Mouse (Mus musculus) ES-E14 (cell line): ENCODE data around the gene Mydgf. TPM values are rescaled to one million over a fixed set of nuclear protein-coding genes. Genes with fewer than 3 reads are reported as not detected.

Source experiments
- DNase-seq: peaks from one replicate; pipeline ENCODE4 v3.0.0-alpha.2; 2013; ENCODE audit warnings: low read depth, low spot score
- H3K27ac ChIP-seq: 2 replicates; pipeline ENCODE4 v1.5.1; 2012; ENCODE audit warnings: low read depth, mild to moderate bottlenecking, low read length, moderate library complexity, mixed read lengths; ENCODE audit not compliant: poor library complexity, insufficient read depth, severe bottlenecking
- H3K36me3 ChIP-seq: 2 replicates; pipeline ENCODE4 v1.6.1; 2012; ENCODE audit warnings: mild to moderate bottlenecking, low read length, moderate library complexity, mixed read lengths; ENCODE audit not compliant: control insufficient read depth, poor library complexity, insufficient read depth, severe bottlenecking
- H3K4me1 ChIP-seq, 2 experiments: fragments of 150-350 bp in 1 of 2; sonication (generic) in 1 of 2; 2 replicates each; pipeline ENCODE4 v1.6.1; 2012; ENCODE audit warnings: low read length in 2 of 2, mild to moderate bottlenecking in 1 of 2, mixed read lengths in 1 of 2; ENCODE audit not compliant: control insufficient read depth in 2 of 2, insufficient read depth in 2 of 2, poor library complexity in 1 of 2
- H3K4me3 ChIP-seq, 2 experiments: fragments of 150-350 bp in 1 of 2; sonication (generic) in 1 of 2; 2 replicates each; pipeline ENCODE4 v1.5.1; 2012; ENCODE audit warnings: low read length in 2 of 2, low read depth in 1 of 2, mild to moderate bottlenecking in 1 of 2, mixed read lengths in 1 of 2; ENCODE audit not compliant: insufficient read depth in 1 of 2, poor library complexity in 1 of 2, severe bottlenecking in 1 of 2
- H3K9ac ChIP-seq: 2 replicates; pipeline ENCODE4 v1.6.1; 2012; ENCODE audit warnings: low read depth, mild to moderate bottlenecking, low read length, mixed read lengths; ENCODE audit not compliant: poor library complexity, insufficient read depth, severe bottlenecking
- H3K9me3 ChIP-seq: fragments of 150-350 bp; sonication (generic); 2 replicates; pipeline ENCODE4 v1.6.1; 2012; ENCODE audit warnings: low read depth, mild to moderate bottlenecking, low read length; ENCODE audit not compliant: control insufficient read depth, insufficient read depth
- CHD2 ChIP-seq: IDR thresholded peaks from 2 replicates; pipeline ENCODE4 v1.6.1; 2014; ENCODE audit warnings: mild to moderate bottlenecking, low read depth, low read length, inconsistent platforms
- HCFC1 ChIP-seq: IDR thresholded peaks from 2 replicates; pipeline ENCODE4 v1.6.1; 2012; ENCODE audit warnings: low read length, inconsistent platforms, borderline replicate concordance; ENCODE audit not compliant: insufficient read depth
- MAFK ChIP-seq: IDR thresholded peaks from 2 replicates; pipeline ENCODE4 v1.6.1; 2014; ENCODE audit warnings: mild to moderate bottlenecking, low read depth, low read length, inconsistent platforms; ENCODE audit not compliant: insufficient read depth
- ZC3H11A ChIP-seq: IDR thresholded peaks from 2 replicates; pipeline ENCODE4 v1.6.1; 2012; ENCODE audit warnings: low read depth, mild to moderate bottlenecking, inconsistent platforms, low read length, borderline replicate concordance
- ZNF384 ChIP-seq: IDR thresholded peaks from 2 replicates; pipeline ENCODE4 v1.6.1; 2012; ENCODE audit warnings: low read depth, low read length, inconsistent platforms
- in situ Hi-C, 2 experiments: fragments of 600-800 bp; cut with MboI; formaldehyde crosslinking; loops; one replicate each; pipeline ENCODE4 v1.15.1; 2025; ENCODE audit warnings: low sequenced_read_pairs in 2 of 2, inconsistent platforms in 1 of 2; ENCODE audit not compliant: unreplicated experiment in 2 of 2
- total RNA-seq: library from RNA; depleted of rRNA; stranded (reverse); fragments of 300-350 nt; gene quantifications from 2 replicates; pipeline ENCODE4 v1.2.3, GENCODE M21; 2012

The Mydgf gene
- total RNA-seq, 1 experiment = 71.1 TPM

- in situ Hi-C loops = no loop called here
- H3K4me3 ChIP-seq = no peak overlapping the region
- no peaks in the 10 kb centered on the region; a peak in 1 of 4 replicates for H3K4me1 ChIP-seq
- no peak overlapping the region for H3K9ac ChIP-seq
- no peak overlapping the region for H3K27ac ChIP-seq
- peaks cover 54% of the 10 kb centered on the region for H3K36me3 ChIP-seq
- H3K9me3 ChIP-seq = no peaks in the 10 kb centered on the region
- no peak for DNase-seq
- TF ChIP-seq ZC3H11A (no peak), ZNF384 (no peak), MAFK (no peak), CHD2 (no peak), HCFC1 (no peak)
Observed at GRCm38 (mm10) chr17:56201642-56202041, 17.9 kb upstream of the Mydgf start.

DNA sequence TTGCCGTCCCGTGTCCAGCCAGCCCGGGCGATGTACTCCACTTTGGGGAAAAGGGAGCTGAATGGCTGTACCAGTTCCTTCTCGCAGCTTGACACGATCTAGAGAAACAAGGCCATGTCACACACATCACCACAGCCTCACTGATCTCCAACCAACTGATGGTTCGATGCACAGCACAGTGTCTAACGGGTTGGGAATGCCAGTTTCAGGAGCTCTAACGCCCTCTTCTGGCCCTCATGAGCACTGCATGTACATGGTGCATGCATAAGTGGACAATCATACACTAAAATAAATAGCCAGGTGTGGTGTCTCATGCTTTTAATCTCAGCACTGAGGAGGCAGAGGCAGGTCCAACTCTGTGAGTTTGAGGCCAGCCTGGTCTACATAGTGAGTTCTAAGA lies 16.9 kb upstream of the Mydgf start:
- no peak overlapping the region for H3K4me3 ChIP-seq
- H3K27ac ChIP-seq = no peak overlapping the region
- DNase-seq = no peak
- no peak overlapping the region for H3K9ac ChIP-seq
- peaks cover 0 to 2% of the 10 kb centered on the region in 2 experiments; a peak in 1 of 4 replicates for H3K4me1 ChIP-seq
- peaks cover 51% of the 10 kb centered on the region for H3K36me3 ChIP-seq
- no peaks in the 10 kb centered on the region for H3K9me3 ChIP-seq
- in situ Hi-C loops = no loop called here
- TF ChIP-seq CHD2 (no peak), MAFK (no peak), HCFC1 (no peak), ZNF384 (no peak), ZC3H11A (no peak)

DNA sequence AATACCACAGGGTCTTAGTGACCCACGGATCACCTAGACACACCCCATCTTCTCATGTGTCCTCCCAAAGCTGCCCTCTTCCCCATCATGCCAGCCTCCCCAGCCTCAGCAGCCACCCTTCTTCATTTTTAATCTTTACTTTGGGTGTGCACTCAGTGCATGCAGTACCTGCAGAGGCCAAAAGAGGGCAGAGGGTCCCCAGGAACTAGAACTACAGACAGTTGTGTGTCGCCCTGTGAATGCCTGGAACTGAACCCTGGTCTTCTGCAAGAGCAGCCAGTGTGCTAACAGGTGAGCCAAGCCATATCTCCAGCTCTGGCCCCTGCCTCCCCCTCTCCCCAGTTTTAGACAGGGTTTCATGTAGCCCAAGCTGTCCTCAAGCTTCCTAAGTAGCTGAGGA lies 13.1 kb upstream of the Mydgf start:
- DNase-seq = no peak
- in situ Hi-C loops = no loop called here
- peak; percentile 23; the same call in 1 of the 2 replicates for TF ChIP-seq ZC3H11A
- no peak for TF ChIP-seq ZNF384
- Histone ChIP-seq H3K4me3 (no peak overlapping the region), H3K9ac (no peak overlapping the region), H3K36me3 (peaks cover 29% of the 10 kb centered on the region; the same call in 1 of the 2 replicates), H3K27ac (no peak overlapping the region), H3K4me1 (peaks cover 3 to 9% of the 10 kb centered on the region in 2 experiments; a peak in 2 of 4 replicates), H3K9me3 (no peaks in the 10 kb centered on the region)

GRCm38 (mm10) chr17:56194765-56195164 lies 11.0 kb upstream of the Mydgf start:
- H3K9ac ChIP-seq = no peak overlapping the region
- H3K9me3 ChIP-seq = no peaks in the 10 kb centered on the region
- TF ChIP-seq ZC3H11A (no peak), HCFC1 (no peak), ZNF384 (no peak), CHD2 (no peak), MAFK (no peak)
- H3K36me3 ChIP-seq = peaks cover 29% of the 10 kb centered on the region; the same call in 1 of the 2 replicates
- DNase-seq = no peak
- H3K4me1 ChIP-seq = peaks cover 3 to 9% of the 10 kb centered on the region in 2 experiments; a peak in 2 of 4 replicates
- no peak overlapping the region for H3K4me3 ChIP-seq
- no peak overlapping the region for H3K27ac ChIP-seq
- in situ Hi-C loops = no loop called here

DNA sequence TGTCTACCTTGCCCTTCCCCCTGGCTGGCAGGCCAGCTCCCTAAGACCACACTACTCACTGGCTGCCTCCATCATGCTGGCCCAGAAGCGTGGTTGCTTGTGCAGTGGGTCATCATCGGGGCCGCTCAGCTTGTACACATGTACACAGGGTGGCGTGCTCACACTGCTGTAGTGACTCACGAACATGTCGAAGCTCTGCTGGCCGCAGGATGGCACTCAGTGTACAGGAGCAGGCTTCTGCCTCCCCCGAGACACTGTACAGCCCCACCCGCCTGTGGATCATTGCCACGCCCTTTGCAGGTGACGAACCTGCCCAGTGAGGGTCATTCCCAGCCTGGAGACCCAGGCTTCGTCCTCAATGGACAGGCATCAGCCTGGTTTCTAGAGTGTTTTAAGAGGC lies 10.6 kb upstream of the Mydgf start:
- Histone ChIP-seq H3K4me1 (peaks cover 3 to 9% of the 10 kb centered on the region in 2 experiments; a peak in 2 of 4 replicates), H3K27ac (no peak overlapping the region), H3K9me3 (no peaks in the 10 kb centered on the region), H3K36me3 (peaks cover 29% of the 10 kb centered on the region; the same call in 1 of the 2 replicates), H3K9ac (no peak overlapping the region), H3K4me3 (no peak overlapping the region)
- TF ChIP-seq ZC3H11A (no peak), CHD2 (no peak), MAFK (no peak), HCFC1 (no peak), ZNF384 (no peak)
- no peak for DNase-seq
- in situ Hi-C loops = no loop called here
